Mouse (Mus musculus) CD4-positive, CD25-positive, alpha-beta regulatory T cell, adult 2 months (primary cell): ENCODE measurements around the gene Mettl8.
A peak's percentile ranks its signal among the peaks of the same experiment; 100 is the strongest.

Experiments
- DNase-seq: peaks from one replicate; pipeline ENCODE4 v3.0.0-alpha.2; 2012; ENCODE audit warnings: low read depth, low spot score

Mettl8 gene

GRCm38 (mm10) chr2:71033987-71034386 lies 21.4 kb downstream of the Mettl8 start:
- DNase-seq: no peak

- DNase-seq: no peak
These were observed 22.4 kb downstream of the Mettl8 start for GRCm38 (mm10) chr2:71033014-71033413.

GRCm38 (mm10) chr2:71031973-71032794 lies 23.2 kb downstream of the Mettl8 start:
- peak; percentile 84 for DNase-seq

GRCm38 (mm10) chr2:71030663-71031062 lies 24.7 kb downstream of the Mettl8 start:
- DNase-seq: no peak

DNA sequence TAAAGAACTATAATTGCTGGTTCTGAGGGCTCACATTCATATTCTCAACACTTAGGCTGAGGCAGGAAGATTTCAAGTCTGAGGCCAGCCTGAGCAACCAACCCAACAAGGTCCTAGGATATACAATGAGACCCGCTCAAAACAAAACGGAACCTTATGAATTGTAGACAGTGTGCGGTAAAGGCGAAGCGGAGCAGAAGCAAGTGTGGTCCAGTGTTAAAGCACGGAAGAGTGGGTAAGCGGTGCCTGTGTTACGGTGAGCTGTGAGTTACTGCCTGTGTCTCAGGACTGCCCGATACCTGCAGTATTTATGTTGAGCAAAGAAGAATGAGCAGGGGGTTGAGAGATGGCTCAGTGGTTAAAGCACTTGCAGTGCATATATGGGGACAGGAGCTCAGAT lies 27.8 kb downstream of the Mettl8 start:
- DNase-seq: no peak

- DNase-seq: no peak
These were observed 28.6 kb downstream of the Mettl8 start for GRCm38 (mm10) chr2:71026787-71027186.

- no peak for DNase-seq
These were observed 29.6 kb downstream of the Mettl8 start for GRCm38 (mm10) chr2:71025576-71026315.

- DNase-seq: no peak
These were observed 31.4 kb downstream of the Mettl8 start for GRCm38 (mm10) chr2:71023986-71024385.

GRCm38 (mm10) chr2:71022991-71023390 lies 32.4 kb downstream of the Mettl8 start:
- no peak for DNase-seq

GRCm38 (mm10) chr2:71020674-71021073 lies 34.7 kb downstream of the Mettl8 start:
- no peak for DNase-seq

- DNase-seq: no peak
These were observed 35.5 kb downstream of the Mettl8 start for GRCm38 (mm10) chr2:71019704-71020375.

DNA sequence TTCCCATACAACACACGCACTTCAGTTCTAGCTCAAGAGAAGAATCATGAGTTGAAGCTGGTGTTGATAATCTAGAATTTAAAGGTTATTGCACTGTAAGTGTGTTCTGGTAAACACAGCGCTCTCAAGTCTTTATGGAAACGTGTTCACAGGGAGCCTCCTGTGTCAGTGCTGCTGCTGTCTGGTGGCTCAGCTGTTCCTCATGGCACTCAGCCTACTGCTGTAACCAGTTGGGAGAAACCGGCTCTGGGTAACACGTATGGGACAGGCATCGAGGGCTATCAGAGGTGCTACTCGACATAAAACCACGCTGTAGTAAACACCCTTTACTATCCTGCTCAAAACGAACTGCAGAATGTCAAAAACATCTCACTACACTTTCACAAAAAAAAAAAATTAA lies 36.1 kb downstream of the Mettl8 start:
- DNase-seq: no peak

DNA sequence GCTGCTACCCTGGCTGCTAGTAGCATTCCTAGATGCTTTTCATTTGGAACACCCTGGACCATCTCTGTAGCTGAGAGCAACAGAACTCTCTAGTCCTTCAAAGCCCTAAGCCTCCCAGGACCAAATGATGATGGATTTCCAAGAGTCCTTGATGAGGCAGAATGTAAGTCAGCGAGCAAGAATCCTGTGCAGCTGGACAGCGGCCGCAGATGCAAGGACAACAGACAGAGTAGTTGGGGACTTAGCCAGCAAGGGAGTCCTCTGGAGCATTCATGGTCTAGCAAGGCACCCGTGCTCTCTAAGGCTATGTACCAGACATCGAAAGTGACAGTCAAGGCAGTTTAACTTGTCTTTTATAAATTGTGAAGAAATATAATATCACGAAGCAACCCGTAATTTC lies 41.9 kb downstream of the Mettl8 start:
- DNase-seq: no peak

DNA sequence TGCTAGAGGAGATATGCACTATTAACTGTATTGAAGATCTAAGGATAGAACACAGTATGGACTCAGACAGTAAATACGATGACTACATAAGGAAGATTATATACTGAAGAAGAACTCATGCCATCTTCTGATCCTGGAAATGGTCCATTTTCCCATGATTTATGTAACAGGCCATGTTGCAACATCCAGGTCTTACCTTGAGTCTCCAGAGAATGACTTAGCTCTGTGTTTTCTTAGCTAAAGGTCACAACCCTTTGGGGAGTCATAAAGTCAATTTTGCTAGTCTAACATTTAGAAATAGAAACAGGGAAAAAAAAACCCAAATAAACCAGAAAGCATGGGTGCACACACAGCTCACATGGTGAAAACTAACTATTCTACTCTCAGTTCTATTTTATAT lies 43.6 kb downstream of the Mettl8 start:
- no peak for DNase-seq

DNA sequence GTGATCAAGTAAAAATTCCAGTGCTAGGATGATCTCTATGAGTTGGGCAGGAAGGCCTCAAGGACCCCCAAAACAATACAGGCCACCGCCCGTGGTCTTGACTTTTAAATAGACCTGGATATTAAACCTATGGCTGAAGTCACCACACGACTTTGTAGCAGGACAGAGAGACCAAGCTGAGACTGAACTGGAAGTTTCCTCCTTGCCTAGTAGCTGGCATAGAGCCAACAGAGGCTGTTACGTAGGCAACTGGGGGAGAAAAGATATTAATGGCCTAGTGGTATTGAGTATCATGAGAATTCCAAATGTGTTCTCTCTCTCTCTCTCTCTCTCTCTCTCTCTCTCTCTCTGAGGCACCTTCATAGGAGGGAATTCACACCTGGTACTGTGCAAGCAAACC lies 51.0 kb downstream of the Mettl8 start:
- no peak for DNase-seq

DNA sequence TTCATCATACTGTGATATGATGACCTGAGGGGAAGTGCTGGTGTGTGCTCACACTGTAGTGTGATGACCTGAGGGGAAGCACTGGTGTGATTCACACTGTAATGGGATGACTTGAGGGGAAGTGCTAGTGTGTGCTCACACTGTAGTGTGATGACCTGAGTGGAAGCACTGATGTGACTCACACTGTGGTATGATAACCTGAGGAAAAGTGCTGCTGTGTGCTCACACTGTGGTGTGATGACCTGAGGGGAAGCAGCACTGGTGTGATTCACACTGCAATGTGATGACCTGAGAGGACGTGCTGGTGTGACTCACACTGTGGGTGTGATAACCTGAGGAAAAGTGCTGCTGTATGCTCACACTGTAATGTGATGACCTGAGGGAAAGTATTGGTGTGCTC lies 52.9 kb downstream of the Mettl8 start:
- no peak for DNase-seq

DNA sequence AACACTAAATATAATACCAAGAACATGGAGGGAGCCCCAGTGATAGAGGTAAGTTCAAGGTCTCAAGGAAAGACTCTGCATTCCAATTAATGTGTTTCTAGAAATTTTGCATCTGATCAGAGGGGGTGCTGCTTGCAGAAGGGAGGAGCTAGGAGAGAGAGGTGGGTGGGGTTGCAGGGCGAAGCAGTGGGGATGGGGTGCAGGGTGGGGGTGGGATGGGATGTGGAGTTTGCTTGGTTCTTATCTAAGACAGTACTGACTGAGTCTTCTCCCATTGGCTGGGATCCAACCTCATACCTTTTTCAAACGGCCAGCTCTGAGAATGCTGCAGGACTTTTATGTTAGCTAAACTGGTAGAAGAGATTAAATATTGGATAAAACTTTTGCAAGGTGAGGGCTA lies 56.6 kb downstream of the Mettl8 start:
- no peak for DNase-seq

GRCm38 (mm10) chr2:70996438-70996837 lies 58.9 kb downstream of the Mettl8 start:
- no peak for DNase-seq

DNA sequence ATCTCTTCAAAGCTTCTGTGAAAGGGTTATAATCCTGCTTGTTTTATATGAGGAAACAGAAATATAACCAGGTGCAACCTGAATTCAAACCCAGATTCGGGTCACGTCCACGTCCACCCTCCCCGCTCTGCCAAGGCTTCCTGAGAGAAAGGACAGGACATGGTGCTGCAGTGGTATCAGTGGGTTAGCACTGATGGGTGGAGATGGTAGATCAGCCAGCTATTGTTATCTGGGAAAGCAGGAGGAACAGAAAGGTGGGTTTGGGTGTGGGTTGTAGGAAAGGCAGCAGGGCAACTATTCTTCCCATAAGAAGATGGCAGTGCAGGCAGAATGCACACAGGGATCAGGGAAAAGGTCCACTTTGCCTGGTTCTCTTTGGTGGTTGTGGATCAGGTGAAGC lies 59.5 kb downstream of the Mettl8 start:
- DNase-seq: no peak

DNA sequence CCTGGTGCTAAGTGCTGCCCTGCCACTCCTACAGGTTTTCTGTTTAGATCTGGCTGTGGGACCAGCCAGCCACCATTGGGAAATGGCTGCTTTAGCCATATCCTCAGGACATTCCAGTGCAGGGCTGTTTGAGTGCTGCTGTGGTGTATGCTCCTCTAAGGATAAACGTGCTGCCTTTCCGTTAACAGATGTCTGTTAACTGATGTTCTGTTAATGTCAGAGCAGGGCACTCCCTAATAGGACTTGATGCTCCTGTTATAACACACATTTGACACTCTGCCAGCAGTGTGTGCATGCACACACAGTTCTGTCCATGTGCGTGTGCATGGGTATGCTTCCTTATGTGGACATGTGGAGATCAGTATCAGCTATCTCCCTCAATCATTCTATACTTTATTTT lies 61.6 kb downstream of the Mettl8 start:
- no peak for DNase-seq

GRCm38 (mm10) chr2:70992715-70993114 lies 62.7 kb downstream of the Mettl8 start:
- DNase-seq: no peak

DNA sequence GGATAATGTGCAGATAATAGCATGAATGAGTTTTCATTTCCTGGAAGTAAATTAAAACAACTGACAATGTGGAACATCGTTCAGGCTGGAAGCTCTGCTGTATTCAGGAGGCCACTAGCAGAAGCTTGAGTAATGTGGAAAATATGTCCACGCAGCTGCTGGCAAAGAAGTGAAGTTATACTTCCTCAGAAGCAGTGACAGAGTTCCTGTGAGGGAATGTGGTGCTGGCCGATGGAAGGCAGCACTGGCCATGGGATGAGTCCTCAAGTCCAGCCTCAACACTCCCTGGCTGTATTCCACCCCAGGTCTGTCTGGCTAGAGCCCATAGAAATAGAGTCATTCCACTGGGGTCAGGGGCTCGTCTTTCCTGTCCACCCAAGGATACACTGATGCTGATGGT lies 65.2 kb downstream of the Mettl8 start:
- no peak for DNase-seq
